Mouse (Mus musculus): ENCODE measurements around the gene Ggt5. TPM values are rescaled to one million over a fixed set of nuclear protein-coding genes. Genes with fewer than 3 reads are reported as not detected.
A peak's percentile ranks its signal among the peaks of the same experiment; 100 is the strongest.
"Not testable (repeated sequence)": the region's sequence is repeated elsewhere in the genome, so short reads cannot be mapped to it uniquely, and the experiment has no call there.

The Ggt5 gene
- total RNA-seq, 1 experiment from 2014 or later, result 27.9 TPM

GRCm38 (mm10) chr10:75565436-75565835 is 23.7 kb upstream of the Ggt5 start:
- ATAC-seq (replicated peaks in 1 of 2; ENCODE audit: insufficient read depth in 1 of 2, low FRiP score in 2 of 2, low TSS enrichment in 1 of 2, low read depth in 1 of 2, poor library complexity in 2 of 2, severe bottlenecking in 2 of 2), result peak; percentile 85 to 90

GRCm38 (mm10) chr10:75565906-75566305 is 23.2 kb upstream of the Ggt5 start:
- ATAC-seq (replicated peaks in 1 of 2; ENCODE audit: insufficient read depth in 1 of 2, low FRiP score in 2 of 2, low TSS enrichment in 1 of 2, low read depth in 1 of 2, poor library complexity in 2 of 2, severe bottlenecking in 2 of 2), result no peak

DNA sequence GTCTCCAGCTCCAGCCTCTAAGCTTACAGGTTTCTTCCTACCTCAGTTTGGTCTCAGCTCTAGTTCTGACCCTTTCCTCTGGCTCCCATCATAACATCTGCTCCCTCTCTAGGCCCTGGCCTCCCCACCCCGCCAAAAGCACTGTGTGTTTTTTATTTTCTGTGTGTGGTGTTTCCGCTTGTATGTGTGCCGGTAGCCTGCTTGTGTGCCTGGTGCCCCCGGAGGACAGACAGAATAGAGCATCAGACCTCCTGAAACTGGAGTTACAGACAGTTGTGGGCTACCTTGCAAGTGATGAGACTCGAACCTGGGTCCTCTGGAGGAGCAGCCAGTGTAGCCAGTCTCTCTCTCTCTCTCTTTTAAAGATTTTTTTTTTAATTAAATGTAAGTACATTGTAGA is 22.8 kb upstream of the Ggt5 start:
- no peak for ATAC-seq (replicated peaks in 1 of 2; ENCODE audit: insufficient read depth in 1 of 2, low FRiP score in 2 of 2, low TSS enrichment in 1 of 2, low read depth in 1 of 2, poor library complexity in 2 of 2, severe bottlenecking in 2 of 2)

GRCm38 (mm10) chr10:75566765-75567164 is 22.4 kb upstream of the Ggt5 start:
- ATAC-seq (replicated peaks in 1 of 2; ENCODE audit: insufficient read depth in 1 of 2, low FRiP score in 2 of 2, low TSS enrichment in 1 of 2, low read depth in 1 of 2, poor library complexity in 2 of 2, severe bottlenecking in 2 of 2), result not testable (repeated sequence)

GRCm38 (mm10) chr10:75568029-75568428 is 21.1 kb upstream of the Ggt5 start:
- no peak for ATAC-seq (replicated peaks in 1 of 2; ENCODE audit: insufficient read depth in 1 of 2, low FRiP score in 2 of 2, low TSS enrichment in 1 of 2, low read depth in 1 of 2, poor library complexity in 2 of 2, severe bottlenecking in 2 of 2)

- ATAC-seq (replicated peaks in 1 of 2; ENCODE audit: insufficient read depth in 1 of 2, low FRiP score in 2 of 2, low TSS enrichment in 1 of 2, low read depth in 1 of 2, poor library complexity in 2 of 2, severe bottlenecking in 2 of 2), result no peak
Observed at GRCm38 (mm10) chr10:75568441-75568840, 20.7 kb upstream of the Ggt5 start.

DNA sequence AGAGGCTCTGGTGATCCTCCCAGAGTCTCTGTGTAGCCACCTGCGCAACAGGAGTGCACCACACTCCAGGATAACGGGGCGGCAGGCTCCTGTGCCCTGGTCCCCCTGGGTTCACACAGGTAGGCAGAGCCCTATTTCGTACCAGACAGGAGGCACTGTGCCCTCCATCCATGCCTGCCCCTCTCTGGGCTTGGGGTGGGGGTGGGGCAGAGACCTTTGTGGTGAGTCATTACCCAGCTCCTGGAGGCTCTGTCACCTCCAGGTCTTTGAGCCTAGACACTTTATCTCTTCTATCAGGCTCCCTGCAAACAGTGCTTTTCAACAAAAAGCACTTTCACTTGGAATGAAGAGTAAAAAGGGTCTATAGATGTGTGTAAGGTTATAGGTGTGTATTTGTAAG is 20.3 kb upstream of the Ggt5 start:
- no peak for ATAC-seq (replicated peaks in 1 of 2; ENCODE audit: insufficient read depth in 1 of 2, low FRiP score in 2 of 2, low TSS enrichment in 1 of 2, low read depth in 1 of 2, poor library complexity in 2 of 2, severe bottlenecking in 2 of 2)

GRCm38 (mm10) chr10:75570981-75571657 is 18.0 kb upstream of the Ggt5 start:
- ATAC-seq (replicated peaks in 1 of 2; ENCODE audit: insufficient read depth in 1 of 2, low FRiP score in 2 of 2, low TSS enrichment in 1 of 2, low read depth in 1 of 2, poor library complexity in 2 of 2, severe bottlenecking in 2 of 2), result no peak

GRCm38 (mm10) chr10:75571937-75572336 is 17.2 kb upstream of the Ggt5 start:
- ATAC-seq (replicated peaks in 1 of 2; ENCODE audit: insufficient read depth in 1 of 2, low FRiP score in 2 of 2, low TSS enrichment in 1 of 2, low read depth in 1 of 2, poor library complexity in 2 of 2, severe bottlenecking in 2 of 2), result no peak

- no peak for ATAC-seq (replicated peaks in 1 of 2; ENCODE audit: insufficient read depth in 1 of 2, low FRiP score in 2 of 2, low TSS enrichment in 1 of 2, low read depth in 1 of 2, poor library complexity in 2 of 2, severe bottlenecking in 2 of 2)
Observed at GRCm38 (mm10) chr10:75573181-75573580, 16.0 kb upstream of the Ggt5 start.

DNA sequence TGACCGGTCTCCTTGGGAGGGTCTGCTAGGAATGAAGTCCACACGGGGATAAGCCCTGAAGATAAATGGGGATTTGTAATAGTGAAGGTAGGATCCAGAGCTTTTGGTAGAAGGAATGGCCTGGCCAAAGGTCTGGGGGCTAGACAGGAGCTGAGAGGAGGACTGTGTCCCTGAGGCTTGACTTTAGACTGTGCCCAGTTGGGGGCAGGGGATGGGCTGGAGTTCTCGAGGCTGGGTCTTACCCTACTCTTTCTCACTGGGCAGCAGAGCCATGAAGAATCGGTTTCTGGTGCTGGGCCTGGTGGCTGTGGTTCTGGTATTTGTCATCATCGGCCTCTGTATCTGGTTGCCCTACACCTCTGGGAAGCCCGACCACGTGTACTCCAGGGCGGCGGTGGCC is 15.2 kb upstream of the Ggt5 start:
- ATAC-seq (replicated peaks in 1 of 2; ENCODE audit: insufficient read depth in 1 of 2, low FRiP score in 2 of 2, low TSS enrichment in 1 of 2, low read depth in 1 of 2, poor library complexity in 2 of 2, severe bottlenecking in 2 of 2), result no peak

GRCm38 (mm10) chr10:75579129-75579528 is 10.0 kb upstream of the Ggt5 start:
- no peak for ATAC-seq (replicated peaks in 1 of 2; ENCODE audit: insufficient read depth in 1 of 2, low FRiP score in 2 of 2, low TSS enrichment in 1 of 2, low read depth in 1 of 2, poor library complexity in 2 of 2, severe bottlenecking in 2 of 2)

- ATAC-seq (replicated peaks in 1 of 2; ENCODE audit: insufficient read depth in 1 of 2, low FRiP score in 2 of 2, low TSS enrichment in 1 of 2, low read depth in 1 of 2, poor library complexity in 2 of 2, severe bottlenecking in 2 of 2), result peak; percentile 71 to 75; a peak in 3 of 4 replicates
Observed at GRCm38 (mm10) chr10:75585876-75586552, 3.1 kb upstream of the Ggt5 start.

GRCm38 (mm10) chr10:75586553-75586879 is 2.6 kb upstream of the Ggt5 start:
- no peak for ATAC-seq (replicated peaks in 1 of 2; ENCODE audit: insufficient read depth in 1 of 2, low FRiP score in 2 of 2, low TSS enrichment in 1 of 2, low read depth in 1 of 2, poor library complexity in 2 of 2, severe bottlenecking in 2 of 2)

- no peak for ATAC-seq (replicated peaks in 1 of 2; ENCODE audit: insufficient read depth in 1 of 2, low FRiP score in 2 of 2, low TSS enrichment in 1 of 2, low read depth in 1 of 2, poor library complexity in 2 of 2, severe bottlenecking in 2 of 2)
Observed at GRCm38 (mm10) chr10:75587781-75588180, 1.4 kb upstream of the Ggt5 start.

DNA sequence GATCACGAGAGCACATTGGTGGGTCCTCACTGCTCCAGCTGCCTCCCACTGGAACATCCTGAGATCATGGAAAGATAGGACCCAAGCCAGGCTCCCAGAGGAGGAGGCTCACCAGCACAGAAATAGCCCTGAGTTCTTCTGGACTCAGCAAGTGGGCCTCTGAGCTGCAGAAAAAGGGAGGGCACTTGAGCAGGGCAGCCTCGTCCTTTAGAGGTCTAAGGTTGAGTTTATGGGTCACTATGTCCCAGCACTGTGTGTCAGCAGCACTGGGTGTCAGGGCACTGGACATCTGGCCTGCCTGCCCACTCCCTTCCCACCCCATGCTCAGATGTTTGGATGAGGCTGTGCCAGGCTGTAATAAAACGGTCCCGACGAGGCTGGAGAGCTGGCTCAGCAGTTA is 804 bp upstream of the Ggt5 start:
- ATAC-seq (replicated peaks in 1 of 2; ENCODE audit: insufficient read depth in 1 of 2, low FRiP score in 2 of 2, low TSS enrichment in 1 of 2, low read depth in 1 of 2, poor library complexity in 2 of 2, severe bottlenecking in 2 of 2), result no peak

GRCm38 (mm10) chr10:75589651-75590050 is 511 bp downstream of the Ggt5 start:
- peak in 1 of 2 experiments; percentile 9; a peak in 2 of 4 replicates for ATAC-seq (replicated peaks in 1 of 2; ENCODE audit: insufficient read depth in 1 of 2, low FRiP score in 2 of 2, low TSS enrichment in 1 of 2, low read depth in 1 of 2, poor library complexity in 2 of 2, severe bottlenecking in 2 of 2)

GRCm38 (mm10) chr10:75591211-75591894 is 2.2 kb downstream of the Ggt5 start:
- ATAC-seq (replicated peaks in 1 of 2; ENCODE audit: insufficient read depth in 1 of 2, low FRiP score in 2 of 2, low TSS enrichment in 1 of 2, low read depth in 1 of 2, poor library complexity in 2 of 2, severe bottlenecking in 2 of 2), result peak; percentile 93 to 95

All from hematopoietic stem cell, adult 5-6 weeks (primary cell).